Mouse (Mus musculus): Measurements from ENCODE around the gene Fggy. TPM values are rescaled to one million over a fixed set of nuclear protein-coding genes. Genes with fewer than 3 reads are reported as not detected.

The Fggy gene
- polyA plus RNA-seq (2015; fragmentation: Nextera tagmentation; extraction: Ambion mirVana): 25.4 and 30.0 TPM in 2 replicates

DNA sequence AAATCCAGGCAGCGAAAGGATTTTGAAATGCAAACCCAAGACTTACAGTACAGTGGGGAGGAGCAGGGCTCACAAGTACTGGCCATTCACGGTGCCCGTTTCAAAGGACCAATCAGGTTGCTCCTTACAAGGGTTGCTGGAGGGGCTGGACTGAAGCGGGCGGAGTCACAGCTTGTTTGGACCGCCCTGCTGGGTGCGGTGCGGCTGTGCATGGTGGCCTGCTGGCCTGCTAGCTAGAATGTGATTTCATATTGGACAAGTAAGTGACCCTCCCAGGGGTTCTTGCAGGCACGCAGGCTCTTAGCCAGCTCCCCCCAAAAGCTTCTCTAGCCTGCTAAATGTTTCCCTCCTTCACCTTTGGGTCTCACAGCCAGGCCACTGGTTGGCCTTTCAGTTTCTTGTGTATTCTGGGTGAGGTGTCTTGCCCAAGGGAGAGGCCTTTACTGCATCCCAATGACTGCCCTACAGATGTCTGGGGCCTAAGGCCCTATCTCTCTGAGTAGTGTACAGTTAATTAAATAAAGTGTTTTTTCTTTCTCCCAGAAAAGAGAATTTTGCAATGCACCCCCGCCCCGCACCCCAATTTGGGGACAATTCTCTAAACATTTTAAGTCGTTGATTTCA lies at the start of gene Fggy:
Gene Fggy (plus strand): TSS at position 175 of the 624 bp plus-strand sequence.
- Histone ChIP-seq H3K9me3 (replicated peaks) (no peaks in the 10 kb centered on the region), H3K4me1 (peaks cover 23% of the 10 kb centered on the region), H3K4me2 (peak within 1 kb of the TSS; percentile 72), H3K36me3 (no peaks in the 10 kb centered on the region), H3K9ac (peak within 1 kb of the TSS; percentile 57), H3K27me3 (no peaks in the 10 kb centered on the region), H3K27ac (peak within 1 kb of the TSS; percentile 89), H3K4me3 (replicated peaks) (peak within 1 kb of the TSS; percentile 47)
- peak; percentile 100 for ATAC-seq (replicated peaks; ENCODE audit: low FRiP score)
- 25% methylated on average over 12 of the region's 12 CpGs for WGBS

DNA sequence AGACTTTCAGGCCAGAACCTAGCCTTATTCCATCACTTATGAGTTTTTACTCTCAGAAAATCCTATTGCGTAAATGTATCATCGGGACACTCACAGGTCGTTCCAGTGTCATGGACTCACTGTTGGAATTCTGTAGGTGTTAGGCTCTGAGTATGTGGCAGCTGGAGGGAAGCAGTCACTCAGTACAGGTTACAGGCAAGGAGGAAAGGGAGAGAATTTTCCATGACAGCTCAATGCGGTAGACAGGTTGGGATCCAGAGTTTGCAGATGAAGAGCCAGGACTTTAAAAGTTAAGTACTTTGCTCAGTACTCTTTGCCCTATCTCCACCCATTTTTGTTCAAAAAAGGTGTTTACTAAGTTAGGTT lies 49.4 kb upstream of the Fggy start:
- no peak overlapping the region for H3K4me2 ChIP-seq
- WGBS: 77% methylated on average over 4 of the region's 4 CpGs
- H3K9ac ChIP-seq: no peak overlapping the region
- peak overlapping the region; percentile 48 for H3K27ac ChIP-seq
- peaks cover 6% of the 10 kb centered on the region for H3K4me1 ChIP-seq
- H3K9me3 ChIP-seq (replicated peaks): no peaks in the 10 kb centered on the region
- no peak for ATAC-seq (replicated peaks; ENCODE audit: low FRiP score)
- no peaks in the 10 kb centered on the region for H3K36me3 ChIP-seq
- no peak overlapping the region for H3K4me3 ChIP-seq (replicated peaks)
- H3K27me3 ChIP-seq: no peaks in the 10 kb centered on the region

DNA sequence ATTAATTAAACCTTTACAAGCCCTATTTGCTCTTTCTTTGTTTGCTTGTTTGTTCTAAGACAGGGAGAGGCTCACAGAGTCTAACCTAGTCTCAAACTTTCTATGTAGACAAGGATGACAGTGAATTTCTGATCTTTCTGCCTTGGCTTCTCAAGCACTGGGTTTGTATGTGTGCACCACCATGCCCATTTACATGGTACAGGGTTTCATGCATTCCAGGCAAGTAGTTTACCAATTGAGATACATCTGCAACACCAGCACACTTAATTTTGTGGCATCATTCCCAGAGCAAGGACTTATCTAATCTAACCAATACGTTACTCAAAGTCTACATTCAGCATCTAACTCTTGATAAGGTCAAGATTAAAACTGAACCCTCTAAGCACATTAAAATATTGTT lies 38.9 kb upstream of the Fggy start:
- Histone ChIP-seq H3K9ac (no peak overlapping the region), H3K4me3 (replicated peaks) (no peak overlapping the region), H3K9me3 (replicated peaks) (no peaks in the 10 kb centered on the region), H3K27ac (no peak overlapping the region), H3K36me3 (no peaks in the 10 kb centered on the region), H3K4me1 (no peaks in the 10 kb centered on the region), H3K4me2 (no peak overlapping the region), H3K27me3 (no peaks in the 10 kb centered on the region)
- ATAC-seq (replicated peaks; ENCODE audit: low FRiP score): no peak
- WGBS: 61% methylated on average over 1 of the region's 1 CpGs

DNA sequence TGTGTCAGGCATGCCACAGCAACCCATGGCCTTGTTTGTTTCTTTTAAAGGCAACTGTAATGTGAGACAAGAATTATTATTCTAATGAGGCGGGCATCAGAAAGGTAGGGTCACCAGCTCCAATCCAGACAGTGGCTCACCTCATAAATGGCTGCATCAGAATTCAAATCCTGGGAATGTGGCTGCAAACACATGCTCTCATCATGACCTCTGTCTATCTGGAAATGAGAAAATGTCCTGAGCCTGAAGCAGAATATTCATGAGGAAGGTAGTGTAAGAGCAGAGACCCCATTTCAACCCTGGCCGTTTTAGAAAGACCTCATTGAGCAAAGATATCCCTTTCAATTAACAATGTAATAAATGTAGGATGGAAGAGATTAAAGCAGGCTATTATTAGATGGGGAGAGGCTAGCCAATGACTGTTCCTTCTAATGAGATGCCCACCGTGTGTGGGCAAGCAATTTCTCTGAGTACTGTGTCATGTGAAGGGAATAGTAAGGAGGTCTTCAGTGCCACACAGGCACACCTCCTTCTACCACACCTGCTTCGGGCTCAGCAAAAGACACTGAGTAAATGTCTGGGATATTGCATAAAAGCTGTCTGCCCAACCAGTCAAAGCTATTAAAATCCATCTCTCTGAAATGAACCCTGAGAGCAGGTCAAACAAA lies 37.2 kb upstream of the Fggy start:
- no peak for ATAC-seq (replicated peaks; ENCODE audit: low FRiP score)
- H3K9ac ChIP-seq: no peak overlapping the region
- H3K36me3 ChIP-seq: no peaks in the 10 kb centered on the region
- no peak overlapping the region for H3K27ac ChIP-seq
- no peak overlapping the region for H3K4me2 ChIP-seq
- no peaks in the 10 kb centered on the region for H3K4me1 ChIP-seq
- no peaks in the 10 kb centered on the region for H3K27me3 ChIP-seq
- 53% methylated on average over 4 of the region's 4 CpGs for WGBS
- H3K9me3 ChIP-seq (replicated peaks): no peaks in the 10 kb centered on the region
- no peak overlapping the region for H3K4me3 ChIP-seq (replicated peaks)

DNA sequence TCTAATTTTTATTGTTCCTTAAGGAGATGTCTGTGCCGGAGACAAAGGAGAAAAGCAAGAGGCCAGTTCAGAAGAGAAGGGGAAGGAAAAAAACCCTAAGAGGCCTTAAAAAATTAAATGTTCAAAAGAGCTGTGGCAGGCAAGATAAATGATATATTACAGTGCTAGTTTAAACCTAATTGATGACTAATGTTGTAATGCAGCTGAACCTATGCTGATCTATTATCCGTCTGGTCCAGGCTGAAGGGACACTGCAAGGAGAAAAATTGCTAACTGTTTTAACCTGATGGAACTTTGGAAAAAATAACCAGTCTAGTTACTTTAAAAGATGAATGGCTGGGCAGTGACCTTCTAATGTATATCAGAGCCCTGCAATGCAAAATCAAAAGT lies 36.7 kb upstream of the Fggy start:
- no peak overlapping the region for H3K9ac ChIP-seq
- H3K36me3 ChIP-seq: no peaks in the 10 kb centered on the region
- H3K4me1 ChIP-seq: no peaks in the 10 kb centered on the region
- WGBS: 55% methylated on average over 2 of the region's 2 CpGs
- H3K4me3 ChIP-seq (replicated peaks): no peak overlapping the region
- no peak overlapping the region for H3K27ac ChIP-seq
- no peaks in the 10 kb centered on the region for H3K9me3 ChIP-seq (replicated peaks)
- H3K4me2 ChIP-seq: no peak overlapping the region
- H3K27me3 ChIP-seq: no peaks in the 10 kb centered on the region
- ATAC-seq (replicated peaks; ENCODE audit: low FRiP score): no peak

DNA sequence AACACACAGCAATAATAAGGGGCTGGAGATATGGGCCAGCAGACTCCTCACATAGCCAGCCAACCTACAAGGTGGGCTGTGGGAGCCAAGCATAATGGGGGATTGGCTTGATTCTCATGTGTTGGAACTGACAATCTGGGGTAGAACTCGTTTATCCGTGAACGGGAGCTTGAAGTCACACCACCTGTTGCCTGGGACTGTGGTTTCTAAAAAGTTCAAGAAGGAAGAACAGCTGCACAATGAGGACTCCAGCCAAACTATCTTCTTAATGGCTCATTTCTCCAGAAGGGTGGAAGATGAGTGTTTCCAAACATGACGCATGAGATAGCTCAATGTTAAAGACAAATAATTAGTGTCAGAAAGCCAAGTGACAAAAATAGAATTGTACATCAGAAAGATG lies 30.7 kb upstream of the Fggy start:
- WGBS: 81% methylated on average over 4 of the region's 4 CpGs

DNA sequence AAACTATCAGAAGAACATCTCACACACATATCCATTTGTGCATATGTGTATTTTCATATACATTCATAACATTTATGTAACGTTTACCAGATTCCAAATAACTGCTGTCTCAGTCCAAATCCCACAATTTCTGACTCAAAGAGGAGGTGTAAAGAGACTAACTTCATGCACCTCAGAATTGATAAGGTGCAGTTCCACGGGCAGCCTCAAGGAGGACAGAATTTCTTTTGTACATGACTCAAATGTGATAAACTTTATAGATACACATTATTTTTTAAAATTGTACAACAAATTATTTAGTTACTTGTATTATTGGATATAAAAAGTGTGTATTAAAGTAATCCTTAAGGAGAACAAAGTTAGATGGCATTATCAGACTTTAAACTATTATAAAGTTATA lies 26.6 kb upstream of the Fggy start:
- no peak for ATAC-seq (replicated peaks; ENCODE audit: low FRiP score)
- WGBS: 80% methylated on average over 2 of the region's 2 CpGs
- no peak overlapping the region for H3K9ac ChIP-seq
- H3K27me3 ChIP-seq: no peaks in the 10 kb centered on the region
- H3K27ac ChIP-seq: no peak overlapping the region
- no peak overlapping the region for H3K4me2 ChIP-seq
- H3K4me3 ChIP-seq (replicated peaks): no peak overlapping the region
- no peaks in the 10 kb centered on the region for H3K9me3 ChIP-seq (replicated peaks)
- H3K4me1 ChIP-seq: no peaks in the 10 kb centered on the region
- no peaks in the 10 kb centered on the region for H3K36me3 ChIP-seq

More for the DNA sequence above, 30.7 kb upstream of the Fggy start:
- no peak overlapping the region for H3K27ac ChIP-seq
- no peak overlapping the region for H3K4me3 ChIP-seq (replicated peaks)
- no peak for ATAC-seq (replicated peaks; ENCODE audit: low FRiP score)
- no peak overlapping the region for H3K4me2 ChIP-seq
- no peaks in the 10 kb centered on the region for H3K4me1 ChIP-seq
- H3K36me3 ChIP-seq: no peaks in the 10 kb centered on the region
- H3K27me3 ChIP-seq: no peaks in the 10 kb centered on the region
- no peaks in the 10 kb centered on the region for H3K9me3 ChIP-seq (replicated peaks)
- no peak overlapping the region for H3K9ac ChIP-seq

DNA sequence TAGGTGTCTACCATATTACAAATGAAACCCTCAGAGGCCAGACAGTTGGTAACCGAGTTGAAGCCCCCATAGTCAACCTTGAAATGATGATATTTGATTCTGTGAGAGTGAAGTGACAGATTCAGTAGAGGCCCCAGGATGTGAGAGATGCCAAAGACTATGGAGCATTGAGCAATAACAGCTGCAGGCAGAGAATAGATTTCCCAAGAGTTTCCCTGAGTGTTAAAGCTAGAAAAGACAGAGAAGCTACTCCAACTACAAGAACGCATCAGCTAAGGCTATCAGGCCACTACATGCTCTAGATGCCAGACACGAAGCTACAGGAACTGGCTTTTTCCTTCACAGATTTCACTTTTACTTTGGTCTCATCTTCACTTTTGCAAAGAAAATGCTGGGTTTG lies 23.4 kb upstream of the Fggy start:
- no peaks in the 10 kb centered on the region for H3K9me3 ChIP-seq (replicated peaks)
- no peak overlapping the region for H3K27ac ChIP-seq
- 0 out of 2 replicates have a peak, but pooled peaks cover 2% of the 10 kb centered on the region for H3K4me1 ChIP-seq
- H3K27me3 ChIP-seq: no peaks in the 10 kb centered on the region
- WGBS: 91% methylated on average over 3 of the region's 3 CpGs
- no peak overlapping the region for H3K4me3 ChIP-seq (replicated peaks)
- ATAC-seq (replicated peaks; ENCODE audit: low FRiP score): no peak
- no peak overlapping the region for H3K4me2 ChIP-seq
- H3K9ac ChIP-seq: no peak overlapping the region
- no peaks in the 10 kb centered on the region for H3K36me3 ChIP-seq

DNA sequence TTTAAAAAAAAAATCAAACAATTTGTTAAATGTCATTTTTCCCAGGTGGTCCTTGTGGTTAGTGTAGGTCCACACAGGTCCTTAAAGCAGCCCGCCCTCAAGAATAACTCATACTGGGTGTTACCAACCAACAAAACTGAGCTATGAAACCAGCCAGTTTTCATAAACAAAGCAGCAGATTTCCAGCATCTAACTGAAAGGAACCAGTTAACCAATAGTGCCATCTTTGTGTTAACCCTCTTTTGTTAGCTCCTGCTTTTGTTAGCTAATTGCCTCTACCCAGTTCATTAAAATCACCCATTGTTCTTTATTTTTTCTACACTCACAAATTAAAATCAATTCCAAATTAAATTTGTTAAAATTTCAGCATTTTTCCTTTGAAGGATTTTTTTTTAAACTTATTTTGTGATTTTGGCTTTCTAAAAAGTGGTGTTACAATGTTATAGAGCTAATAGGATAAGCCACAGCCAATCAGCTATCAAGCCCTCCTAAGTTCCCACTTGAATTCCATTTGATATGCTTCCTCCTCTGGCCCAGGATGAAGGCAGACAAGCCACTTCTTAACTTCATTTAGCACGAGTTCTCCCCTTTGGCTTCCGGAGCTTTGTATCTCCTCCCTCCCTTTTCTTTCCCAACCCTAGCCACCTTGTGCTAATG lies 15.8 kb upstream of the Fggy start:
- 79% methylated on average over 3 of the region's 3 CpGs for WGBS
- no peak for ATAC-seq (replicated peaks; ENCODE audit: low FRiP score)

DNA sequence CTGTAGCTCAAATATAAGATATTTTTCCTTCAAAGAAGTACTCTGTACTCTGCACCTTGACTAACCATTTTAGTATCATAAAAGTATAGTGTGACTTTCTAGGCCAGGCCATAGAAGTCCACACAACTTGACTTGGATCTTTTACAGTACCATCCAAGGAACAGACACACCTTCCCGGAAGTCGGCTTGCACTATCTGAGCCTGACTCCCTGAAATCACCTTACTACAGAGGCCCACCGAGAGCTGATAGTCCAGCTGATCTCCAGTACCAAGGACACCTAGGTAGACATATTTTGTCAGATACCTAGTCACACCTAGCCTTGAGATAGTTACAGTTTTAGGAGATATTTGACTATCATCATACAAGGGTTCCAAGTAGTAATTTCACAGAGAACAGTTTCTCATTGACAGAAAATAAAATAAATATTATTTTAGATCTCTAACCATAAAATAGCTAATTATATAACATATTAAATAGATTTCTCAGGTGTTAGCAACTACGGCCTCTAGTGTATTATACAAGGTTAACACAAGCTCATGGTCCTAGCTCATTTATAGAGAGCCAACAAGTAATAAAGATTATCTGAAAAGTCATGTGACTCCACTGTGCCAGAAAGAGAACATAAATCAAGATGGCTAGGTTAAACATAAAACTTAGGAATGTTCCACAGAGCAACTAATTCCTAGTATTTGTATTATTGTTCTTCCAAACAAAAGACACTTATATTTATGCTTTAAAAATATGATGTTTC lies 15.1 kb upstream of the Fggy start:
- no peak overlapping the region for H3K9ac ChIP-seq
- ATAC-seq (replicated peaks; ENCODE audit: low FRiP score): no peak
- H3K27ac ChIP-seq: no peak overlapping the region
- no peaks in the 10 kb centered on the region for H3K27me3 ChIP-seq
- no peaks in the 10 kb centered on the region for H3K9me3 ChIP-seq (replicated peaks)
- H3K4me2 ChIP-seq: no peak overlapping the region
- no peaks in the 10 kb centered on the region for H3K4me1 ChIP-seq
- no peaks in the 10 kb centered on the region for H3K36me3 ChIP-seq
- 89% methylated on average over 4 of the region's 4 CpGs for WGBS
- no peak overlapping the region for H3K4me3 ChIP-seq (replicated peaks)

More for the DNA sequence above, 15.8 kb upstream of the Fggy start:
- H3K9me3 ChIP-seq (replicated peaks): no peaks in the 10 kb centered on the region
- no peak overlapping the region for H3K27ac ChIP-seq
- no peaks in the 10 kb centered on the region for H3K36me3 ChIP-seq
- H3K9ac ChIP-seq: no peak overlapping the region
- no peak overlapping the region for H3K4me2 ChIP-seq
- H3K27me3 ChIP-seq: no peaks in the 10 kb centered on the region
- H3K4me3 ChIP-seq (replicated peaks): no peak overlapping the region
- H3K4me1 ChIP-seq: no peaks in the 10 kb centered on the region

DNA sequence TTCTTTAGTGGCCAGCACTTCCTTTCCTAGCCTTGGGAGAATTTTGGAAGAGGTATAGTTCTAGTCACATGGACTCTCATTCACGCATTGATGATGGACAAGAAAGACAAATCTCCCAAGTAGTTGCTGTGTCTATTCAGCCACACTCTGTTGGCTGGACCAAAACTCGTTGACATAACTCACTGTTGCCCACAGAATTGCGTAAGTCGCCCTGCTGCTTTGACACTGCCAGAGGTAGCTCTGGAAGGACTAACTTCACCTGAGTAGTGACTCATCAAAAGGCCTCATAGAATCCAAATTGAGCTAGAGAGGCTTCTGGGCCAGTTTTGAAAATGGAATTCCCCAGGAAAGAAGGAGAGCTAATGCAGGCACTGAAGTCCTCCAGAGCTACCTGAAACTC lies 13.8 kb upstream of the Fggy start:
- H3K36me3 ChIP-seq: no peaks in the 10 kb centered on the region
- ATAC-seq (replicated peaks; ENCODE audit: low FRiP score): no peak
- H3K9ac ChIP-seq: no peak overlapping the region
- no peaks in the 10 kb centered on the region for H3K9me3 ChIP-seq (replicated peaks)
- no peak overlapping the region for H3K4me2 ChIP-seq
- no peak overlapping the region for H3K27ac ChIP-seq
- 88% methylated on average over 4 of the region's 4 CpGs for WGBS
- H3K4me3 ChIP-seq (replicated peaks): no peak overlapping the region
- no peaks in the 10 kb centered on the region for H3K4me1 ChIP-seq
- no peaks in the 10 kb centered on the region for H3K27me3 ChIP-seq

All from kidney, embryonic 15.5 days (tissue).